Mouse (Mus musculus): ENCODE results near the gene Dntt. TPM values are rescaled to one million over a fixed set of nuclear protein-coding genes. Genes with fewer than 3 reads are reported as not detected.

Dntt gene
- polyA plus RNA-seq, 1 experiment: not detected

DNA sequence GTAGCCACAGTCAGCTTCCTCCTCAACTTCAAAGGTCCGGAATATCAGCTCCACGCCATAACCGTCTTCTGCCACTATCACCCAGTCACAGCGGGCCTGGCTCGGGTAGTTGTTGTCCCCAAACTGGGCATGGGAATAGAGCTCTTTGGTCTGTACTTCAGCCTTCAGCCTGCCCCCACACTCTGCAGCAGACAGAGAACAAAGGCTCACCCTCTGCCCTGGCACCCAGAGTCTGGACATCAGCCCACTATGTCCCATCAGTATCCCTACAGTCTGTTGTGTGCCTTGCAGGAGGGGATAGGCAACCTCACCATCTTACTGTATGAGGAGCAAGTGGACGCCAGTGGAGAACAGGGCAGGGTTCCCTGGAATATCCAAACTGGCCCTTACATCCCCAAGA, 57.2 kb downstream of the Dntt start:
- H3K4me1 ChIP-seq (ENCODE audit: control insufficient read depth, insufficient read depth, low read length): no peaks in the 10 kb centered on the region; the same call in 1 of the 2 replicates
- H3K4me3 ChIP-seq (ENCODE audit: insufficient read depth, low read length): no peak overlapping the region
- peak overlapping the region; percentile 43 for H3K27ac ChIP-seq (ENCODE audit: insufficient read depth, low read length)
- TF ChIP-seq POLR2A (IDR thresholded peaks at IDR 0.05; ENCODE audit: extremely low read depth, insufficient read depth, low read length) (no peak), CTCF (IDR thresholded peaks at IDR 0.05; ENCODE audit: extremely low read depth, insufficient read depth, low read length) (no peak)

GRCm38 (mm10) chr19:41086700-41087099, 57.6 kb downstream of the Dntt start:
- Histone ChIP-seq H3K27ac (ENCODE audit: insufficient read depth, low read length) (no peak overlapping the region), H3K4me3 (ENCODE audit: insufficient read depth, low read length) (no peak overlapping the region), H3K4me1 (ENCODE audit: control insufficient read depth, insufficient read depth, low read length) (no peaks in the 10 kb centered on the region; the same call in 1 of the 2 replicates)
- TF ChIP-seq POLR2A (IDR thresholded peaks at IDR 0.05; ENCODE audit: extremely low read depth, insufficient read depth, low read length): no peak
- peak; percentile 80 for TF ChIP-seq CTCF (IDR thresholded peaks at IDR 0.05; ENCODE audit: extremely low read depth, insufficient read depth, low read length)

DNA sequence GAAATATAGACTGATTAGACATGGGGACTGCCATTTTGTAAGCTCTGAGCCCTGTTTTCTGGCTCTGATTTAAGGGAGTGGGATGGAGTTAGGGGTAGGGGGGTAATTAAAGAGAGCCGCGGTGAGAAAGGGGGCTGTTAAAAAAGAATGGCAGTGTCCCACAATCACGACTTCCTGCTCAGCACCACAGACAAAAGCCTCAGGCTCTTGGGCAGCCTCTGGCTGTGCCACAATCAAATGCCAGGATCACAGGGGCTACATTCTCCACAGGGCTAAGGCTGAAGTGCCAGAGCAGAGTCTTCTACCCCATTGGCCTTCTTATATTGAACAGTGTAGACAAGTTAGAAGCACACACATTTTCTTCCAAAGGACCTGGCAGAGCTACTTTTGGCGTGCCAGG, 58.8 kb downstream of the Dntt start:
- no peak overlapping the region for H3K4me3 ChIP-seq (ENCODE audit: insufficient read depth, low read length)
- H3K27ac ChIP-seq (ENCODE audit: insufficient read depth, low read length): no peak overlapping the region
- H3K4me1 ChIP-seq (ENCODE audit: control insufficient read depth, insufficient read depth, low read length): no peaks in the 10 kb centered on the region
- no peak for TF ChIP-seq CTCF (IDR thresholded peaks at IDR 0.05; ENCODE audit: extremely low read depth, insufficient read depth, low read length)
- no peak for TF ChIP-seq POLR2A (IDR thresholded peaks at IDR 0.05; ENCODE audit: extremely low read depth, insufficient read depth, low read length)

DNA sequence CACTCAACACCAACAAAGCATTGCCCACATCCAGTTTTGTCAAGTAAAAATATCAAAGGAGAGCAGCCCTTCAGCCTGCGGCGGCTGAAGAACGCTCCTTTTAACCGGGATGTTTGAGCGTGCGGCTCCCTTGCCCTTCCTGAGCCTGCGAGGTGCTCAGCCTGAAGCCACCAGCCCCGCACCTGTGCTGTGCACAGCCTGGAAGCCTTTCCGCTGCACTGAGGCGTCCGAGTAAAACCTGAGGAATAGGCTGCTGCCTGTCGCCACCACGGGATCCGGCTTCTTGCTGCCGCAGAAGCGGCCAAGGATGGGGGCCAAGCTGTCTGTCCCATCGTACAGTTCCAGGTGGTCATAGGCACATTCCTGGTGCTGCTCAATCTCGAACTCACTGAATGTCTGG, 59.4 kb downstream of the Dntt start:
- no peak for TF ChIP-seq CTCF (IDR thresholded peaks at IDR 0.05; ENCODE audit: extremely low read depth, insufficient read depth, low read length)
- TF ChIP-seq POLR2A (IDR thresholded peaks at IDR 0.05; ENCODE audit: extremely low read depth, insufficient read depth, low read length): no peak
- no peak overlapping the region for H3K27ac ChIP-seq (ENCODE audit: insufficient read depth, low read length)
- no peak overlapping the region for H3K4me3 ChIP-seq (ENCODE audit: insufficient read depth, low read length)
- H3K4me1 ChIP-seq (ENCODE audit: control insufficient read depth, insufficient read depth, low read length): no peaks in the 10 kb centered on the region

DNA sequence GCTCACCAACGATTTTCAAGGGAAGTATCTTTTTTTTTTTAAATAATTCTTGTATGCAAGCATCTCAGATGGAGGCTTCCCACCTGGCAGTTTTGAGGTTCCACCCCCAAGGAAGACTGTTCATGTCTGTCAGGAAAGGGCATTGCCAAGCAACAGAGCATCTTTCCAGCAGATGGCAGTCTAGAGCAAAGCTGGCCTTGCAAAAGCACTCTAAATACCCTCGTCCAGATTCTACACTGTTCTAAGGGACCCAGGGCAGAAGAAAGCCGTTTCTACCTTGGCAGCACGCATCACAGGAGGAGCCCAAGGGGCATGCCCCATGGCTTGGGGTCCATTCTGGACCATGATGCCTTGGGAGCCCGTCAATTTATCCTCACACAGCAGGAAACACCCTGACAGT, 60.8 kb downstream of the Dntt start:
- no peak overlapping the region for H3K27ac ChIP-seq (ENCODE audit: insufficient read depth, low read length)
- no peaks in the 10 kb centered on the region for H3K4me1 ChIP-seq (ENCODE audit: control insufficient read depth, insufficient read depth, low read length)
- TF ChIP-seq POLR2A (IDR thresholded peaks at IDR 0.05; ENCODE audit: extremely low read depth, insufficient read depth, low read length) (no peak), CTCF (IDR thresholded peaks at IDR 0.05; ENCODE audit: extremely low read depth, insufficient read depth, low read length) (peak; percentile 84)
- no peak overlapping the region for H3K4me3 ChIP-seq (ENCODE audit: insufficient read depth, low read length)

DNA sequence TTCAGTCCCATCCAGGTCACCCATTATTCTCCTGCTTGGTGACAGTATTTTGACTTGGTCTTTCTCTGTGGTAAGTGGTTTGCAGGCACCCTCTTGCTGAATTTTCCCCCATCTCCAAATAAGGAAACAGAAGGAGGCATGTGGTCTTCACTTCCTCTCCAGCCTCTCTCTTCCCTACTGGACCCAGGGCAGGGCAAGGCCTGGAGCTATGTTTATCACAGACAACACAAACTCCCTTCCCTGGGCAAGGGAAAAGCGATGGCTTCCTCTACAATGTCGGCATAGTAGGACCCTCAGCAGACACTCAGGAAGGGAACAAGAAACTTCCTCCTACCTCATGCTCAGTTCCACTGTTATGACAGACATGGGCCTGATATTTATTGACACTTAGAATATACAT, 62.8 kb downstream of the Dntt start:
- Histone ChIP-seq H3K4me1 (ENCODE audit: control insufficient read depth, insufficient read depth, low read length) (no peaks in the 10 kb centered on the region), H3K27ac (ENCODE audit: insufficient read depth, low read length) (no peak overlapping the region), H3K4me3 (ENCODE audit: insufficient read depth, low read length) (no peak overlapping the region)
- TF ChIP-seq CTCF (IDR thresholded peaks at IDR 0.05; ENCODE audit: extremely low read depth, insufficient read depth, low read length): no peak

DNA sequence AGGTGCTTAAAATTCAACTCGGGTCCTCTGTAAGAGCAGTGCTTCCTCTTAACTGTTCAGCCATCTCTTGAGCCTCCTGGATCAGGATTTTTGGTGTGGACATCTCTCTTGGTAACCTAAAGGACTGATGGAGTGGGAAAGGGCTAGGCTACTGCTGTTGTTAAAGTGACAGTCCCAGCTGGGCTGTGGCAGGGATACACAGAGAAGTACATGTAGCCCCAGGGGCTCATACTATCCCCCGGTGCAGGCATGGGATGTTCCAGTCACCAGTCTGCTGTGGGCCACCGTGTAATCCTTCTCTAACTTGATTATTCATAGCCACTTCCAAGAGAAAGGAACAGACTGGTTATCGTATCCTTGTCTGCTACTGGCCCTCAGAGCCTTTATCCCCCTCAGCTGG, 68.0 kb downstream of the Dntt start:
- H3K4me1 ChIP-seq (ENCODE audit: control insufficient read depth, insufficient read depth, low read length): no peaks in the 10 kb centered on the region; the same call in 1 of the 2 replicates
- TF ChIP-seq POLR2A (IDR thresholded peaks at IDR 0.05; ENCODE audit: extremely low read depth, insufficient read depth, low read length) (no peak), CTCF (IDR thresholded peaks at IDR 0.05; ENCODE audit: extremely low read depth, insufficient read depth, low read length) (no peak)
- no peak overlapping the region for H3K27ac ChIP-seq (ENCODE audit: insufficient read depth, low read length)
- no peak overlapping the region for H3K4me3 ChIP-seq (ENCODE audit: insufficient read depth, low read length)

DNA sequence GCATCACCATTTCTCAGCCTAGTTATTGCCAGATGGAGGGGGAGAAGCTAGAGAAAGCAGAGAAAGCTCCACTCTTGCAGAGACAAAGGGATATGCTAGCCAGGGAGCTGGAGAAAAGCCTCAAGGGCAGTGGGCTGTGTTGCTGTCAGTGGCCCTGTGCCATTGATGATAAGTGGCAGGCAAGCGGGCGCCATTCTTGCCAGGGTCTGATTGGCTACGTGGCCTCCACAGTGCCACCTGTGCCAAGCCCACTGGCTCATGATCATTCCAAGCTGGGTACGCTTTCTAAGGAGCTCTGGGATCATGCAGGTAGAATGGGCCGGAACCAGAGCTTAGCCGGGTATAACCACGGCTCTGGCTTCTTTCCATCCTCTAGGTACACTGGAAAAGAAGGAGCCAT, 71.8 kb downstream of the Dntt start:
- no peak overlapping the region for H3K27ac ChIP-seq (ENCODE audit: insufficient read depth, low read length)

DNA sequence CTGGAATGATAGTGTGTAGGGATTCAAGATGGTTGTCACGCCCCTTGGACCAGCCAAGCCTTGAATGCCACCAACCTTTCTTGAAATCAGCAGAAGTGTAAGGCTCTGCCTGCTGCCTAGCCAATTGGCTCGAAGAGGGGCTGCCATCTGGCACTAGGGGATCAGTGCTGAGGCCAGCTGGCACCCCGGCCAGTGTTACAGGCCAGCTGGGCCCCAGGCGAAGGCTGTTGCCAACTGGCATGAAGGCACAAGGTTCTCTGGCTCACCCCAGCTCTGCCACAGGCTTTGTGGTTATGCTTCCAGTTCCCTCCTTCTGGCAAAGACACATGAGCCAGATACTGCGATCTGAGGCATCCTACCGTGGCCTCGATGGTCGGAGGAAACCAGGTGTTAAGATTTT, 72.3 kb downstream of the Dntt start:
- no peak overlapping the region for H3K27ac ChIP-seq (ENCODE audit: insufficient read depth, low read length)
- no peak for TF ChIP-seq CTCF (IDR thresholded peaks at IDR 0.05; ENCODE audit: extremely low read depth, insufficient read depth, low read length)
- no peak for TF ChIP-seq POLR2A (IDR thresholded peaks at IDR 0.05; ENCODE audit: extremely low read depth, insufficient read depth, low read length)
- no peak overlapping the region for H3K4me3 ChIP-seq (ENCODE audit: insufficient read depth, low read length)
- H3K4me1 ChIP-seq (ENCODE audit: control insufficient read depth, insufficient read depth, low read length): no peaks in the 10 kb centered on the region; the same call in 1 of the 2 replicates

More for the DNA sequence above, 71.8 kb downstream of the Dntt start:
- H3K4me1 ChIP-seq (ENCODE audit: control insufficient read depth, insufficient read depth, low read length): no peaks in the 10 kb centered on the region; the same call in 1 of the 2 replicates
- no peak for TF ChIP-seq POLR2A (IDR thresholded peaks at IDR 0.05; ENCODE audit: extremely low read depth, insufficient read depth, low read length)
- no peak for TF ChIP-seq CTCF (IDR thresholded peaks at IDR 0.05; ENCODE audit: extremely low read depth, insufficient read depth, low read length)
- no peak overlapping the region for H3K4me3 ChIP-seq (ENCODE audit: insufficient read depth, low read length)

DNA sequence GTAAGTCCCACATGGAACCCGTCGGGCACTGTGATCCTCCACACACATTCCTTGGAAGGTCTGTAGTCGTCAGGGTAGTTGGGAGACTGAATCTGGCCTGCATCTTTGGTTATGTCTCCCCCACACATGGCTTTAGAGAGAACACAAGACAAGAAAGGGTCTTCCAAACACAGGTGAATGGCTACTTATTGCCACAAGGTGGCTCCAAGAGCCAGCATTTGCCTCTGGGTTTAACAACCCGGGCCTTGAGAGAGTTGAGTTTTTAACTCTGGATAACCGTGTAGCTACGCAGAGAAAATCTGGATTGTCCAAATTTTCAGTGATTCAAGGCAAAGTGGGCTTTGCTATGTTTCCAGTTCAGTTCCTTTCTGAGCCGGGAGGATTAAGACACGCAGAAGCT, 75.8 kb downstream of the Dntt start:
- no peak overlapping the region for H3K4me3 ChIP-seq (ENCODE audit: insufficient read depth, low read length)
- TF ChIP-seq CTCF (IDR thresholded peaks at IDR 0.05; ENCODE audit: extremely low read depth, insufficient read depth, low read length) (peak; percentile 83), POLR2A (IDR thresholded peaks at IDR 0.05; ENCODE audit: extremely low read depth, insufficient read depth, low read length) (no peak)

More for the DNA sequence above, 75.8 kb downstream of the Dntt start:
- no peak overlapping the region for H3K27ac ChIP-seq (ENCODE audit: insufficient read depth, low read length)
- no peaks in the 10 kb centered on the region; the same call in 1 of the 2 replicates for H3K4me1 ChIP-seq (ENCODE audit: control insufficient read depth, insufficient read depth, low read length)

All from cortical plate, adult 2 months (tissue).